Mouse (Mus musculus): ENCODE results near the gene Cdc42ep3. TPM values are rescaled to one million over a fixed set of nuclear protein-coding genes. Genes with fewer than 3 reads are reported as not detected.

Gene Cdc42ep3
- polyA plus RNA-seq, 1 experiment from 2014 or later, result 81.3 TPM

DNA sequence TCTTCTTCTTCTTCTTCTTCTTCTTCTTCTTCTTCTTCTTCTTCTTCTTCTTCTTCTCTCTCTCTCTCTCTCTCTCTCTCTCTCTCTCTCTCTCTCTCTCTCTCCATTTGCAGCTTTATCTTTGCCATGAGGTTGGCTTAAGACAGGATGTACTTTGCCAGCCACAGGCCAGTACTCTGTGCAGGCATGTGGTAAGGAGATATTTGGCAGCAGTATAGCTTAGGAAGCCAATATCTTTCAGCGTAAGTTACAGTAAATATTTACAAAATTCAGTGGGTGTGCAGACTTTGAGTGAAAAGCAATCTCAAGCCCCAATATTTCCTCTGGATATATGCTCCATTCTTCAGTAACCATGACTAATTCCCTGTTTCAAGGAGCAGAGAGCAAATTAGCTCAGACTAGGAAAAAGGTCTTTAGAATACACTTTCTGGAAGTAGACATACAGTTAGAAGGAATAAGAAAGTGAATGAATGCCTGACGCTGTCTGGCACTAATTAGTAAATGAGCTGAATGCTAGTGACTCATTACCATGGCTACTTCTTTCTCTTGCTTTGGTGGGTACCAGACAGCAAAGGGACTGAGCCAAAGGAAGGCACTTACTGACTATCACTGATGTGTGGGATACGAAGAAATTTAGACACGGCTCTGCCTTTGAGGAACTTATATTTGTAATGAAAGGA, 39.3 kb downstream of the Cdc42ep3 start:
- no peaks in the 10 kb centered on the region for H3K4me1 ChIP-seq (ENCODE audit: insufficient read depth, low read depth, low read length)
- no peak overlapping the region for H3K4me2 ChIP-seq (replicated peaks; ENCODE audit: low read depth, low read length)
- H3K4me3 ChIP-seq (ENCODE audit: low read depth, low read length), result no peak overlapping the region
- no peaks in the 10 kb centered on the region for H3K9me3 ChIP-seq (ENCODE audit: low read length)
- ATAC-seq, result no peak
- no peak overlapping the region for H3K27ac ChIP-seq (ENCODE audit: low read length)
- no peaks in the 10 kb centered on the region for H3K27me3 ChIP-seq (replicated peaks; ENCODE audit: insufficient read depth, low read length)
- DNase-seq (ENCODE audit: low spot score), result no peak
- no peak overlapping the region for H3K9ac ChIP-seq (replicated peaks; ENCODE audit: low read depth)
- TF ChIP-seq EP300 (IDR thresholded peaks at IDR 0.05), result no peak
- H3K36me3 ChIP-seq (ENCODE audit: insufficient read depth, low read length), result no peaks in the 10 kb centered on the region
- WGBS, result 60% methylated on average over 4 of the region's 4 CpGs

DNA sequence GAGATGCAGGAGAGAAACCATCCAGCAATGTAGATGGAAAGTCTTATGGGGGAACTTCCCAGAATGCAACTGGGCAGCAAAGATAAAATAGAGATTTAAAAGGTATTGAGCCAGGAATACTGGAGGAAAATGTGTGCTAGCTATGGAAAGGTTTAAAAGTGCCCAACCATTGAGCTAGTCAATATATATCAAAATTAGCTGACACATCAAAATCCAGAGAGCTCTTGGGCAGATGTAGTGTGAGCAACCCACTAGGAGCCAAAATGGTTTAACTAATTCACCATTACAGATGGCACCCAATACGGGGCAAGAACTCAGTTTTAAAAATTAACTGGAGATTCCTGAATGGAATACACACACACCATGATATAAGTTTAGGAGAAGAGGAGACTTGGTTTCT, 44.4 kb downstream of the Cdc42ep3 start:
- Histone ChIP-seq H3K4me1 (ENCODE audit: insufficient read depth, low read depth, low read length) (no peaks in the 10 kb centered on the region), H3K9me3 (ENCODE audit: low read length) (no peaks in the 10 kb centered on the region), H3K9ac (replicated peaks; ENCODE audit: low read depth) (no peak overlapping the region), H3K4me3 (ENCODE audit: low read depth, low read length) (no peak overlapping the region), H3K27ac (ENCODE audit: low read length) (no peak overlapping the region), H3K36me3 (ENCODE audit: insufficient read depth, low read length) (no peaks in the 10 kb centered on the region), H3K4me2 (replicated peaks; ENCODE audit: low read depth, low read length) (no peak overlapping the region), H3K27me3 (replicated peaks; ENCODE audit: insufficient read depth, low read length) (no peaks in the 10 kb centered on the region)
- DNase-seq (ENCODE audit: low spot score), result no peak
- 81% methylated on average over 1 of the region's 1 CpGs for WGBS
- no peak for ATAC-seq
- TF ChIP-seq CTCF (IDR thresholded peaks at IDR 0.05) (no peak), EP300 (IDR thresholded peaks at IDR 0.05) (no peak)

DNA sequence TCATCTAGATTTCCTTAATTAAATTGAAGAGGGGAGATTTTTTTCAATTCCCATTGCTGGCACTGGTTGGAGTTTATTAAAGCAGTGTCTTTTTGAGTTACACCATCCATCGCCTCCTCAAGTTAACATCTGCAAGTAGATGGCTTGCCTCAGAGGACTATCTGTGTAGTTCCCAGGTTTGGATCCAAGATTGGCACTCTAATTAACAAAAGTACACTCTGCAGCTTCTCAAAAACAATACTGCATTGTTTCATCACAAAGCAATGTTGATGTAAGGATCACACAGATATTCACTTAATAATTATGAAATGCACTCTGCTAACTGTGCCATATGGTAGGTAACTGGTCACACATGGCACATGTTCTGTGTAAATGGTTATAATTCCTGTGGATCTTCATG, 45.4 kb downstream of the Cdc42ep3 start:
- 94% methylated on average over 1 of the region's 1 CpGs for WGBS
- ATAC-seq, result no peak
- DNase-seq (ENCODE audit: low spot score), result no peak

DNA sequence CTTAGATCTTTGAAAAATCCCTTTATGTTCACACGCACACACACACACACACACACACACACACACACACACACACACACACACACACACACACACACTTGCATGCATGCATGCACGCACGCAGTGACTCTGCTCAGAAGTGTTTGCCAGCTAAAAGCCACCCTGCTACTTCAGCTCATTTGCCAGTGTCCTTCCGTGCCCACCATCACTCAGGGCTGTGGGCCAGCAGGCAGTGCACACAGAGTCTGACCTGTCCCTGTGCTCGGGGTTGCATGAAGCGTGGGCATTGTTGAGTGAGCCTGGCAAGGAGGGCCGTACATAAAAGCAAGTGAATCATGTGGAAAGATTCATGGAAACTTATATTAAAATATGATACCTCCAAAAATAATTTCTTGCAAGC, 49.2 kb downstream of the Cdc42ep3 start:
- no peak for TF ChIP-seq EP300 (IDR thresholded peaks at IDR 0.05)

More for the DNA sequence above, 45.4 kb downstream of the Cdc42ep3 start:
- Histone ChIP-seq H3K36me3 (ENCODE audit: insufficient read depth, low read length) (no peaks in the 10 kb centered on the region), H3K27me3 (replicated peaks; ENCODE audit: insufficient read depth, low read length) (no peaks in the 10 kb centered on the region), H3K4me3 (ENCODE audit: low read depth, low read length) (no peak overlapping the region), H3K4me2 (replicated peaks; ENCODE audit: low read depth, low read length) (no peak overlapping the region), H3K4me1 (ENCODE audit: insufficient read depth, low read depth, low read length) (no peaks in the 10 kb centered on the region), H3K9me3 (ENCODE audit: low read length) (no peaks in the 10 kb centered on the region), H3K9ac (replicated peaks; ENCODE audit: low read depth) (no peak overlapping the region), H3K27ac (ENCODE audit: low read length) (no peak overlapping the region)
- TF ChIP-seq CTCF (IDR thresholded peaks at IDR 0.05), result no peak

DNA sequence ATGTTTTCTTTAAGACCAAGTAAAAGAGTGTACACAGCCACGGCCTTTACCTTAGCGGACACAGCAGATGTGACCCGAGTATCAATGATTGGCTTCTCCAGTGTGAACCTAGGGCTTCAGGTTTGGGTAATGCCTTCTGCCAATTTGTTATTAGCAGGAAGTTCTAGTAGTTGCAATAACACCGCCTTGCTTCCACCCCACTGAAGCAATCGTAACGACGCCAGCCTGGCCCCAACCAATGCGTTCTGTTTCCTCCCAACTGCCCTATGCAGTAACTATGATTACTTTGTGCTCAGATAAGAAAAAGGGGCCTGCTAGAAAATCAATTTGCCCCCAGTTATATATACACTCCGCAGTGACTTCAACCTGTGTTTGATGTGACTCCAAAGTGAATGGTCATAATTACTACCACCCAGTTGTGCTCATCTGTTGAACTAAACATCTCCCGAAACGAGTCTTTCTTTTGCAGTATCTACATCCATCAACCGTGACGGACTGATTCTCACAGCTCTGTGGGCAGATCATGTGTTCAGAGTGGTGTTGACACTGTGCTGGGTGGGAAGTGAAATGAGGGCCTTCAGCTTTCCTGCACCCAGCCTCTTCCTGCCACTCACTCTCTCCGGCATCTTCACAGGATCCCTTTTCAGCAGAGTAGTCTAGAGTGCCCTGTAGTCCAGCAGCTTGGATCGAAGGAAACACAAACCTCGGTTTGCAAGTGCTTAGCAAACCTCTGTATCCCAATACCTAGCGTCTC, 51.0 kb downstream of the Cdc42ep3 start:
- no peaks in the 10 kb centered on the region for H3K9me3 ChIP-seq (ENCODE audit: low read length)
- no peak overlapping the region for H3K27ac ChIP-seq (ENCODE audit: low read length)
- no peak overlapping the region for H3K9ac ChIP-seq (replicated peaks; ENCODE audit: low read depth)
- no peaks in the 10 kb centered on the region for H3K36me3 ChIP-seq (ENCODE audit: insufficient read depth, low read length)
- WGBS, result 70% methylated on average over 17 of the region's 17 CpGs
- no peaks in the 10 kb centered on the region for H3K4me1 ChIP-seq (ENCODE audit: insufficient read depth, low read depth, low read length)
- no peak for TF ChIP-seq EP300 (IDR thresholded peaks at IDR 0.05)
- TF ChIP-seq CTCF (IDR thresholded peaks at IDR 0.05), result no peak
- no peaks in the 10 kb centered on the region for H3K27me3 ChIP-seq (replicated peaks; ENCODE audit: insufficient read depth, low read length)
- no peak overlapping the region for H3K4me3 ChIP-seq (ENCODE audit: low read depth, low read length)
- H3K4me2 ChIP-seq (replicated peaks; ENCODE audit: low read depth, low read length), result no peak overlapping the region
- DNase-seq (ENCODE audit: low spot score), result no peak
- no peak for ATAC-seq

More for the DNA sequence above, 49.2 kb downstream of the Cdc42ep3 start:
- Histone ChIP-seq H3K4me2 (replicated peaks; ENCODE audit: low read depth, low read length) (no peak overlapping the region), H3K9ac (replicated peaks; ENCODE audit: low read depth) (no peak overlapping the region), H3K4me1 (ENCODE audit: insufficient read depth, low read depth, low read length) (no peaks in the 10 kb centered on the region), H3K9me3 (ENCODE audit: low read length) (no peaks in the 10 kb centered on the region), H3K27me3 (replicated peaks; ENCODE audit: insufficient read depth, low read length) (no peaks in the 10 kb centered on the region), H3K4me3 (ENCODE audit: low read depth, low read length) (no peak overlapping the region), H3K27ac (ENCODE audit: low read length) (no peak overlapping the region), H3K36me3 (ENCODE audit: insufficient read depth, low read length) (no peaks in the 10 kb centered on the region)
- ATAC-seq (no peak), DNase-seq (ENCODE audit: low spot score) (no peak)
- WGBS, result 59% methylated on average over 7 of the region's 7 CpGs

DNA sequence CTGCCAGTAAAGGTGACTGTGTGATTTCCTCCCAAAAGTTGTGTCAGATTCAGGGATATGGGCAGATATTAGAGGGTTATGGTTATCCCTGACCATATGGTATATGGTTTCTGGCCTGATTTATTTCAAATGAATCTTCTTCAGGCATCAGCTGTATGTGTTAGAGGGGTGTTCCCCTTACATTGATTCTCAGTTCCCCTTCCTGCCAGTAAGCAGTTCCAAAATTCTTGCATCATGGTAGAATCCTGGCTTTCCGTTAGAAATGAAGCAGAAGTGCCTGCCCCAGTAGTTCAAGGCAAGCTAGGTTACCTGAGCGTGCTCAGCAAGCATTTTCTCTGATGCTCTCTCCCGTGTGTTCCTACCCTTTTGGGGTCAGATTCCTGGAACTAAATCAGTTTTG, 51.7 kb downstream of the Cdc42ep3 start:
- H3K9me3 ChIP-seq (ENCODE audit: low read length), result no peaks in the 10 kb centered on the region
- H3K4me1 ChIP-seq (ENCODE audit: insufficient read depth, low read depth, low read length), result no peaks in the 10 kb centered on the region
- H3K4me2 ChIP-seq (replicated peaks; ENCODE audit: low read depth, low read length), result no peak overlapping the region
- no peak for ATAC-seq
- no peak overlapping the region for H3K4me3 ChIP-seq (ENCODE audit: low read depth, low read length)
- H3K9ac ChIP-seq (replicated peaks; ENCODE audit: low read depth), result no peak overlapping the region
- TF ChIP-seq EP300 (IDR thresholded peaks at IDR 0.05), result no peak
- no peak for TF ChIP-seq CTCF (IDR thresholded peaks at IDR 0.05)
- no peaks in the 10 kb centered on the region for H3K27me3 ChIP-seq (replicated peaks; ENCODE audit: insufficient read depth, low read length)
- peak; percentile 18 for DNase-seq (ENCODE audit: low spot score)
- WGBS, result 72% methylated on average over 3 of the region's 3 CpGs
- H3K36me3 ChIP-seq (ENCODE audit: insufficient read depth, low read length), result no peaks in the 10 kb centered on the region
- H3K27ac ChIP-seq (ENCODE audit: low read length), result no peak overlapping the region
